Mouse (Mus musculus): Measurements from ENCODE around the gene March2. TPM values are rescaled to one million over a fixed set of nuclear protein-coding genes. Genes with fewer than 3 reads are reported as not detected.

March2 gene
- polyA plus RNA-seq, 1 experiment: 17.1 TPM

DNA sequence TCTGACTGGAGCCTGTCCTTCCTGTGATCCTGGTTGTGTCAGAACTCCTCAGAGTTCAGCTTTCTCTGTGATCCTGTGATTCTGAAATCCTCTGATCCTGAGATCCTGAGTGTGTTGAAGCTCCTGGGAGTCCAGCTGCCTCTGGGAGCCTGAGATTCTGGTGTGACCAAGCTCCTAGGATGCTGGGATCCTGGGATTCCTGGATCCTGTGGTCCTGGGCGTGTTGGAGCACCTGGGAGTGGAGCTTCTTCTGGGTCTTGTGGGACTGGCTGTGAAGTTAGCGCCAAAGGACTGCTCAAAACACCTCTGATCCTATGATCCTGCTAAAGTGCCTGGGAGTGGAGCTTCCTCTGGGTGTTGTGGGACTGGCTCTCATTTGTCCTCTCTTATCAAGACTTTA lies 9.9 kb upstream of the March2 start:
- Histone ChIP-seq H3K27ac (ENCODE audit: insufficient read depth, low read length) (no peak overlapping the region), H3K9me3 (replicated peaks; ENCODE audit: control insufficient read depth, insufficient read depth, low read length, poor library complexity, severe bottlenecking) (0 out of 2 replicates have a peak, but pooled peaks cover 2% of the 10 kb centered on the region), H3K4me3 (ENCODE audit: low read depth, low read length) (no peak overlapping the region), H3K36me3 (ENCODE audit: control insufficient read depth, insufficient read depth, low read length, poor library complexity, severe bottlenecking) (no peaks in the 10 kb centered on the region), H3K9ac (ENCODE audit: low read depth, poor library complexity, severe bottlenecking) (no peak overlapping the region), H3K27me3 (ENCODE audit: control insufficient read depth, insufficient read depth, low read length, poor library complexity, severe bottlenecking) (no peaks in the 10 kb centered on the region; the same call in 1 of the 2 replicates), H3K4me1 (ENCODE audit: control insufficient read depth, insufficient read depth, low read length) (no peaks in the 10 kb centered on the region)
- TF ChIP-seq POLR2A (IDR thresholded peaks at IDR 0.05; ENCODE audit: insufficient read depth, low read length) (no peak), EP300 (IDR thresholded peaks at IDR 0.05; ENCODE audit: insufficient read depth, low read depth, low read length) (no peak), CTCF (IDR thresholded peaks at IDR 0.05; ENCODE audit: low read depth, low read length) (no peak)

DNA sequence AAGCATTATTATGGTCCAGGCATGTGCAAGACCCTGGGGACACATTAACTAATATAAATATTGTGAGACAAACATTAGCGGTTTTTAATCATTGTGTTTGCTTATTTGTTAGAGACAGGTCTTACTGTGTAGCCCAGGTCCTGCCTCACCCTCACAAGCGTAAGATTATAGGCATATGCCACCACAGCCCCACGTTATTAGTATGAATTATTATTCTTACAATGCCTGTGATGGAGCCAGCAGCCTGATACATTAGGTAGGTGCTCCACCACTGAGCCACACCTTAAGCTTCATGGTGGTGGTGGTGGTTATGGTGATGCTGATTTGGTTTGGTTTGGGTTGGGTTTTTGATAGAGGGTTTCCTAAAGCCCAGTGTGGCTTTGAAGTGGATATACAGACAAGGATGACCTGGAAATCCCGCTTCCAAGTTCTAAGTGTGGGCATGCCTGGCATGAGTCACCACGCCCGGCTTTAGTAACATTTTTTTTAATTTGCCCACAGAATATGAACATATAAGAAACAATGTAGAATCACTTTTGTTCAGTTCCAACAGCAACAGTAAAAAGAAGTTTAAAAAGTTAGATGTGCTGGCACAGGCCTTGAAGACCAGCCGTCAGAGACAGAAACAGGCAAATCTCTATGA lies 1.4 kb upstream of the March2 start:
- no peaks in the 10 kb centered on the region for H3K9me3 ChIP-seq (replicated peaks; ENCODE audit: control insufficient read depth, insufficient read depth, low read length, poor library complexity, severe bottlenecking)
- H3K4me1 ChIP-seq (ENCODE audit: control insufficient read depth, insufficient read depth, low read length): no peaks in the 10 kb centered on the region
- no peaks in the 10 kb centered on the region for H3K36me3 ChIP-seq (ENCODE audit: control insufficient read depth, insufficient read depth, low read length, poor library complexity, severe bottlenecking)
- H3K9ac ChIP-seq (ENCODE audit: low read depth, poor library complexity, severe bottlenecking): no peak overlapping the region
- no peaks in the 10 kb centered on the region for H3K27me3 ChIP-seq (ENCODE audit: control insufficient read depth, insufficient read depth, low read length, poor library complexity, severe bottlenecking)
- H3K27ac ChIP-seq (ENCODE audit: insufficient read depth, low read length): no peak overlapping the region
- TF ChIP-seq EP300 (IDR thresholded peaks at IDR 0.05; ENCODE audit: insufficient read depth, low read depth, low read length) (no peak), CTCF (IDR thresholded peaks at IDR 0.05; ENCODE audit: low read depth, low read length) (no peak), POLR2A (IDR thresholded peaks at IDR 0.05; ENCODE audit: insufficient read depth, low read length) (no peak)
- no peak overlapping the region for H3K4me3 ChIP-seq (ENCODE audit: low read depth, low read length)

DNA sequence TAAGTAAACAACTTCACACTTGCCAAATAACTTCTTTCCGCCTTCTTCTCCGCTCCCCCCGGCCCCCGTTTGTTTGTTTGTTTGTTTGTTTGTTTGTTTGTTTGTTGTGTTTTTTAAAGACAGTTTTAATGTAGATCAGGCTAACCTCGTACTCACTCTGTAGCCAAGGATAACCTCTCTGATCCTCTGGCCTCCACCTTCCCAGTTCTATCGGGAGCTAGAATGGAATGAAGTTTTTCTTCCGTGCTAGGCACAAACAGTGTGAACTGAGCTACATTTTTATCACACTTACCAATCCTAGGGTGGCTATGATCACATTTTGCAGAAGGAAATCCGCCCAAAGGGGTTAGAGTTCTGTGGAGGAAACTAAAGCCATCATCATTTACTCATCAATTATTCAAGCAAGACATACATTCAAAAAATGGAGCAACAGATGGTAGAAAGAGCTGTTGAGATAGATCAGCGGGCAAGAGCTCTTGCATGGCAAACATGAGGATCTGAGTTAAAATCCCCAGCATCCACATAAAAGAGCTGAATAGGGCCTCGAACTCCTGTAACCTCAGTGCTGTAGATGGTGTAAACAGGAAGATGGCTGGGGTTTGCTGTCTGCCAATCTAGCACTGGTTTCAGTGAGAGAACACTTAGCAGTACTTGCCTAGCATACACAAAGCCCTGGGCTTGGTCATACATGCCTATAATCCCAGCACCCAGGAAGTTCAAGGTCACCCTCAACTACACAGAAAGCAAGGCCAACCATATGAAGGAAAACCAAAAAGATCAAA lies 665 bp upstream of the March2 start:
- TF ChIP-seq CTCF (IDR thresholded peaks at IDR 0.05; ENCODE audit: low read depth, low read length): no peak
- no peak for TF ChIP-seq POLR2A (IDR thresholded peaks at IDR 0.05; ENCODE audit: insufficient read depth, low read length)
- Histone ChIP-seq H3K4me1 (ENCODE audit: control insufficient read depth, insufficient read depth, low read length) (no peaks in the 10 kb centered on the region), H3K4me3 (ENCODE audit: low read depth, low read length) (peak overlapping the region; percentile 36; the same call in 1 of the 2 replicates), H3K27ac (ENCODE audit: insufficient read depth, low read length) (no peak overlapping the region), H3K9me3 (replicated peaks; ENCODE audit: control insufficient read depth, insufficient read depth, low read length, poor library complexity, severe bottlenecking) (no peaks in the 10 kb centered on the region), H3K36me3 (ENCODE audit: control insufficient read depth, insufficient read depth, low read length, poor library complexity, severe bottlenecking) (no peaks in the 10 kb centered on the region), H3K9ac (ENCODE audit: low read depth, poor library complexity, severe bottlenecking) (no peak overlapping the region), H3K27me3 (ENCODE audit: control insufficient read depth, insufficient read depth, low read length, poor library complexity, severe bottlenecking) (no peaks in the 10 kb centered on the region)

DNA sequence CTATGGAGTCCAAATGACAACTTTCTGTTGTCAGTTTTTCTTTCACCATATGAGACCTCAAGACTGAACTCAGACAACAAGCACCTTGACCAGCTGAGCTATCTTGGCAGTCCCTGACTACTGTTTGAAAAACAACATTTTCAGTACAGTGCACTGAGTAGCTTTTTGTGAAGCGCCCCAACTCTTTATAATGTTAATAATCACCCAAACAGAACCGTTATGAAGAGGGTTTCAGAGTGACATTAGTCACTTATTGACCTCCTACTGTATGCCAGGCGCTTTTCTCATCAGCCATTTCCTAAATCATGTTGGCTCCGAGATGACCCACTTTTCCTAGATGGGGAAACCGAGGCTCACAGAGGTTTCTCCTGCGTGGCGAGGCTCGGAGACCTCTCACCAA lies 488 bp downstream of the March2 start:
- TF ChIP-seq POLR2A (IDR thresholded peaks at IDR 0.05; ENCODE audit: insufficient read depth, low read length): no peak
- no peak for TF ChIP-seq CTCF (IDR thresholded peaks at IDR 0.05; ENCODE audit: low read depth, low read length)
- TF ChIP-seq EP300 (IDR thresholded peaks at IDR 0.05; ENCODE audit: insufficient read depth, low read depth, low read length): no peak
- H3K27ac ChIP-seq (ENCODE audit: insufficient read depth, low read length): no peak overlapping the region
- no peaks in the 10 kb centered on the region for H3K27me3 ChIP-seq (ENCODE audit: control insufficient read depth, insufficient read depth, low read length, poor library complexity, severe bottlenecking)
- H3K9ac ChIP-seq (ENCODE audit: low read depth, poor library complexity, severe bottlenecking): peak overlapping the region; percentile 59
- H3K4me3 ChIP-seq (ENCODE audit: low read depth, low read length): peak overlapping the region; percentile 77
- H3K4me1 ChIP-seq (ENCODE audit: control insufficient read depth, insufficient read depth, low read length): no peaks in the 10 kb centered on the region
- H3K9me3 ChIP-seq (replicated peaks; ENCODE audit: control insufficient read depth, insufficient read depth, low read length, poor library complexity, severe bottlenecking): no peaks in the 10 kb centered on the region
- H3K36me3 ChIP-seq (ENCODE audit: control insufficient read depth, insufficient read depth, low read length, poor library complexity, severe bottlenecking): no peaks in the 10 kb centered on the region

DNA sequence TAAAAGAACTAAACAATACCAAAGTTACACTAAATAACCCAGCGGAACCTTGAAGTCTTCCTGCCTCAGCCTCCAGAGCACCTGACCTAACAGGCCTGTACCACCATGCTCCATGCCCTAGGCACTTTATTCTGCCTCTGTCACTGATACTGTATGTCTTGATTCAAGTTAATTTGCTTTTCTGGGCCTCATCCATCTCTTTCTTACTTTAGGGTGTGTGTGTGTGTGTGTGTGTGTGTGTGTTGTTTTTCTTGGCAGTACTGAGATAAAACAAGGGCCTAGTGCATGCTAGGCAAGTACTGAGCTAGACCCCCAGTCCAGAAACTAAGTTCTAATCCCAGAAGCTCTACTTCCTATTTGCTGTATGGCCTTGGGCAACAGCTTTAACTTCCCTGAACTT lies 1.2 kb downstream of the March2 start:
- no peak overlapping the region for H3K9ac ChIP-seq (ENCODE audit: low read depth, poor library complexity, severe bottlenecking)
- TF ChIP-seq EP300 (IDR thresholded peaks at IDR 0.05; ENCODE audit: insufficient read depth, low read depth, low read length): no peak
- TF ChIP-seq CTCF (IDR thresholded peaks at IDR 0.05; ENCODE audit: low read depth, low read length): no peak
- no peak for TF ChIP-seq POLR2A (IDR thresholded peaks at IDR 0.05; ENCODE audit: insufficient read depth, low read length)
- no peaks in the 10 kb centered on the region for H3K4me1 ChIP-seq (ENCODE audit: control insufficient read depth, insufficient read depth, low read length)
- H3K4me3 ChIP-seq (ENCODE audit: low read depth, low read length): no peak overlapping the region
- no peak overlapping the region for H3K27ac ChIP-seq (ENCODE audit: insufficient read depth, low read length)
- H3K9me3 ChIP-seq (replicated peaks; ENCODE audit: control insufficient read depth, insufficient read depth, low read length, poor library complexity, severe bottlenecking): no peaks in the 10 kb centered on the region
- H3K27me3 ChIP-seq (ENCODE audit: control insufficient read depth, insufficient read depth, low read length, poor library complexity, severe bottlenecking): no peaks in the 10 kb centered on the region
- no peaks in the 10 kb centered on the region for H3K36me3 ChIP-seq (ENCODE audit: control insufficient read depth, insufficient read depth, low read length, poor library complexity, severe bottlenecking)

DNA sequence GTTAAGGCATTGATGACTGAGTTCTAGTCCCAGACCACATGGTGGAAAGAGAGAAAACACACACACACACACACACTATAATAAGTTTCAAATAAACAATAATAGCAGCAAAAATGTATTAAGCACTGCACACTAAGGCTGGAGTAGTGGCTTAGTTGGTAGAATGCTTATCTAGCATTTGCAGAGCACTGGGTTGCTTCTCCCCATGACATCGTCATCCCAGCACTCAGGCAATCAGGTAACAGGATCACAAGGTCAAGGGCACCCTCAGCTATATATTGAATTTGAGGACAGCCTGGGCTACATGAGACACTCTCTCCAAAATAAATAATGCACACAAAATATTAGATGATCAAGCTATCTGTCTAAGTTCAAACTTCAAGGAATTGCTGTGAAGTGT lies 3.7 kb downstream of the March2 start:
- no peak overlapping the region for H3K27ac ChIP-seq (ENCODE audit: insufficient read depth, low read length)
- no peaks in the 10 kb centered on the region for H3K4me1 ChIP-seq (ENCODE audit: control insufficient read depth, insufficient read depth, low read length)
- no peaks in the 10 kb centered on the region for H3K36me3 ChIP-seq (ENCODE audit: control insufficient read depth, insufficient read depth, low read length, poor library complexity, severe bottlenecking)
- no peak overlapping the region for H3K9ac ChIP-seq (ENCODE audit: low read depth, poor library complexity, severe bottlenecking)
- H3K27me3 ChIP-seq (ENCODE audit: control insufficient read depth, insufficient read depth, low read length, poor library complexity, severe bottlenecking): no peaks in the 10 kb centered on the region
- H3K4me3 ChIP-seq (ENCODE audit: low read depth, low read length): no peak overlapping the region
- H3K9me3 ChIP-seq (replicated peaks; ENCODE audit: control insufficient read depth, insufficient read depth, low read length, poor library complexity, severe bottlenecking): no peaks in the 10 kb centered on the region
- TF ChIP-seq CTCF (IDR thresholded peaks at IDR 0.05; ENCODE audit: low read depth, low read length) (no peak), POLR2A (IDR thresholded peaks at IDR 0.05; ENCODE audit: insufficient read depth, low read length) (no peak), EP300 (IDR thresholded peaks at IDR 0.05; ENCODE audit: insufficient read depth, low read depth, low read length) (no peak)
